Mouse (Mus musculus): ENCODE measurements around the gene Gm20388. TPM values are rescaled to one million over a fixed set of nuclear protein-coding genes. Genes with fewer than 3 reads are reported as not detected.
"Not testable (repeated sequence)": the region's sequence is repeated elsewhere in the genome, so short reads cannot be mapped to it uniquely, and the experiment has no call there.

The Gm20388 gene
- total and polyA plus RNA-seq, 2 experiments from 2014 or later: 17.3 TPM; not detected in 1

DNA sequence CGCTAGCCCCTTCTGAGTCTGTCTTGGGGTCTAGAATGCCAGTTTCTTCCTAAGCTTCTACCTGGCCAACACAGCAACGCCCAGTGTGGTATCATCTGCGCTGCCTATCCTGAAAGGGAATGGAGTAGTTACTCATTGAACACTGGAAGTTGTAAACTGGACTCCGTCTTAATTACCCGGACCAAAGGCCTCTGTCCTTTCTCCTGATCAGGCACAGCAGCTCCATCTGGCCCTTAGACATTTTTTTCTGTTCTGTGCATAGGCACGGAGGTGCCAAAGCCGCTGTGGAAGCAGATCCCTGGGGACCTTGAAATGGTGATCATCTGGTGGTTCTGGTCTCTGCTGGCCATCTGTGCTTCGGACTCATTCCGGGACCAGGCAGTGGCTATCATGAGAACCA, 3283.1 kb downstream of the Gm20388 start:
- DNase-seq (ENCODE audit: low spot score) (no peak), ATAC-seq (ENCODE audit: insufficient read depth, low read depth) (no peak)
- H3K27ac ChIP-seq (ENCODE audit: low read depth): no peak overlapping the region
- no peak overlapping the region for H3K4me3 ChIP-seq (ENCODE audit: low read depth, low read length)
- H3K4me1 ChIP-seq (ENCODE audit: control insufficient read depth, insufficient read depth): no peaks in the 10 kb centered on the region
- no peaks in the 10 kb centered on the region for H3K9me3 ChIP-seq (replicated peaks; ENCODE audit: control insufficient read depth, low read length)
- no peak overlapping the region for H3K4me2 ChIP-seq (ENCODE audit: low read depth, low read length)
- 86% methylated on average over 9 of the region's 9 CpGs for WGBS
- H3K36me3 ChIP-seq (replicated peaks; ENCODE audit: control insufficient read depth, insufficient read depth, low read length): no peaks in the 10 kb centered on the region
- TF ChIP-seq CTCF (IDR thresholded peaks at IDR 0.05; ENCODE audit: low read depth) (no peak), EP300 (IDR thresholded peaks at IDR 0.05; ENCODE audit: low read depth) (no peak)
- no peaks in the 10 kb centered on the region for H3K27me3 ChIP-seq (ENCODE audit: control insufficient read depth, insufficient read depth, low read length)
- no peak overlapping the region for H3K9ac ChIP-seq (replicated peaks; ENCODE audit: low read depth, low read length)

DNA sequence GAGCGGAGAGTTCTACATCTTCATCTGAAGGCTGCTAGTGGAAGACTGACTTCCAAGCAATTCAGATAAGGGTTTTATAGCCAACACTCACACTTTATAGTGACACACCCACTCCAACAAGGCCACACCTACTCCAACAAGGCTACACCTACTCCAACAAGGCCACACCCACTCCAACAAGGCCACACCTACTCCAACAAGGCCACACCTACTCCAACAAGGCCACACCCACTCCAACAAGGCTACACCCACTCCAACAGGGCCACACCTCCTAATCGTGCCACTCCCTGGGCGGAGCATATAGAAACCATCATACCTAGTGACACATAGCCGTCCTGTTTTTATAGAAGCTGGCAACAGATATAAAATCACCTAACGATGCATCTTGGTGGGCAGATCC, 3286.4 kb downstream of the Gm20388 start:
- not testable (repeated sequence) for H3K36me3 ChIP-seq (replicated peaks; ENCODE audit: control insufficient read depth, insufficient read depth, low read length); H3K9me3 ChIP-seq (replicated peaks; ENCODE audit: control insufficient read depth, low read length); H3K27me3 ChIP-seq (ENCODE audit: control insufficient read depth, insufficient read depth, low read length); H3K9ac ChIP-seq (replicated peaks; ENCODE audit: low read depth, low read length); ATAC-seq (ENCODE audit: insufficient read depth, low read depth); H3K4me1 ChIP-seq (ENCODE audit: control insufficient read depth, insufficient read depth); H3K4me3 ChIP-seq (ENCODE audit: low read depth, low read length); DNase-seq (ENCODE audit: low spot score); H3K27ac ChIP-seq (ENCODE audit: low read depth); H3K4me2 ChIP-seq (ENCODE audit: low read depth, low read length)
- 72% methylated on average over 5 of the region's 5 CpGs for WGBS

DNA sequence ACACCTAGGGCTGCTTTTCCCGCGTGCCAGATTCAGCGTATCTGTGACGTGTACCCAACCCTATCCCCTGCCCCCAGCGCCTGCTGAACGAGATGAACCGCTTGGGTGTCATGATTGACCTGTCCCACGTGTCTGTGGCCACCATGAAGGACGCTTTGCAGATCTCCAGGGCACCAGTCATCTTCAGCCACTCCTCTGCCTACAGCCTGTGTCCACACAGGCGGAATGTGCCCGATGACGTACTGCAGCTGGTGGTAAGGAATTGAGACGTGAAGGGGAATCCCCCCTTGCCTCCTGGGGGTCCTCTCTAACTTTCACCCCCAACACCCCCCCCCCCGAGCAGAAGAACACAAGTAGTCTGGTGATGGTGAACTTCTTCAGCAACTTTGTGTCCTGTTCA, 3289.2 kb downstream of the Gm20388 start:
- DNase-seq (ENCODE audit: low spot score): no peak
- H3K27ac ChIP-seq (ENCODE audit: low read depth): no peak overlapping the region
- TF ChIP-seq EP300 (IDR thresholded peaks at IDR 0.05; ENCODE audit: low read depth): no peak
- no peak for TF ChIP-seq CTCF (IDR thresholded peaks at IDR 0.05; ENCODE audit: low read depth)
- no peak overlapping the region for H3K4me3 ChIP-seq (ENCODE audit: low read depth, low read length)
- no peaks in the 10 kb centered on the region for H3K36me3 ChIP-seq (replicated peaks; ENCODE audit: control insufficient read depth, insufficient read depth, low read length)
- H3K4me1 ChIP-seq (ENCODE audit: control insufficient read depth, insufficient read depth): no peaks in the 10 kb centered on the region
- H3K9me3 ChIP-seq (replicated peaks; ENCODE audit: control insufficient read depth, low read length): no peaks in the 10 kb centered on the region
- no peak for ATAC-seq (ENCODE audit: insufficient read depth, low read depth)
- 0 out of 2 replicates have a peak, but pooled peaks cover 4% of the 10 kb centered on the region for H3K27me3 ChIP-seq (ENCODE audit: control insufficient read depth, insufficient read depth, low read length)
- no peak overlapping the region for H3K4me2 ChIP-seq (ENCODE audit: low read depth, low read length)
- no peak overlapping the region for H3K9ac ChIP-seq (replicated peaks; ENCODE audit: low read depth, low read length)
- 51% methylated on average over 14 of the region's 14 CpGs for WGBS

DNA sequence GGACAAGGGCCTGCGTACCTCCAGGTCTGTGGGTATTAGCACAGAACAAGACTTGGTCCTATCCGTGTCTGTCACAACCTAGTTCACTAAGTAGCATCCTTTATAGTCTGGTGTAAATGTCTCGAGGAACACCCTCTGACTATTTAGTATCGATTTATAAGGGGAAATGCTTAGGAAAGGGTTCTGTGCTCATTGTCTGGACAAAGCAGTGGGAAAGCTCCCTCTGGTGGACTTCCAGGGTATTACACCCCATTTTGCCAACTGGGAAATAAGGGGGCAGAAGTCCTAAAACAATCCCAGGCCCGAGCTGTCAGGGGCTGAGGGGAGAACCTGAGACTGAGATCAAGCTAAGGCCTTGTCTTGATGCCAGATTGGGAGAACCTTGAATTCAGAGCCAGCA, 3291.6 kb downstream of the Gm20388 start:
- Histone ChIP-seq H3K27me3 (ENCODE audit: control insufficient read depth, insufficient read depth, low read length) (0 out of 2 replicates have a peak, but pooled peaks cover 4% of the 10 kb centered on the region), H3K36me3 (replicated peaks; ENCODE audit: control insufficient read depth, insufficient read depth, low read length) (peaks cover 16% of the 10 kb centered on the region), H3K4me3 (ENCODE audit: low read depth, low read length) (no peak overlapping the region), H3K9ac (replicated peaks; ENCODE audit: low read depth, low read length) (no peak overlapping the region), H3K27ac (ENCODE audit: low read depth) (no peak overlapping the region), H3K9me3 (replicated peaks; ENCODE audit: control insufficient read depth, low read length) (no peaks in the 10 kb centered on the region), H3K4me2 (ENCODE audit: low read depth, low read length) (no peak overlapping the region), H3K4me1 (ENCODE audit: control insufficient read depth, insufficient read depth) (no peaks in the 10 kb centered on the region)
- ATAC-seq (ENCODE audit: insufficient read depth, low read depth): no peak
- DNase-seq (ENCODE audit: low spot score): peak; percentile 45
- 25% methylated on average over 5 of the region's 5 CpGs for WGBS
- TF ChIP-seq CTCF (IDR thresholded peaks at IDR 0.05; ENCODE audit: low read depth) (peak; percentile 91), EP300 (IDR thresholded peaks at IDR 0.05; ENCODE audit: low read depth) (no peak)

DNA sequence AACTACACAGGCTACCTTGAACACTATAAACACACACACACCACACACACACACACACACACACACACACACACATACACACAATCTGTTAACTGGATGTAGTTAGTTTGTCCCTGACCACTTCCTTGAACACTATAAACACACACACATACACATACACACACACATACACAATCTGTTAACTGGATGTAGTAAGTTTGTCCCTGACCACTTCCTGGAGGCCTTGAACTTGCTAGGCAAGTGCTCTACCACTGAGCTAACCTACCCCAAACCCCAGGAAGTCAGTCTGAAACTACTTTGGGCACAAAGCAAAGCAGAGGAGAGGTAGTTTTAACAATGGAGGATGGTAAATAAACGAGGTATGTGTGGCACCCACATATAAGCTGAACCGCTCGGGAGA, 3292.9 kb downstream of the Gm20388 start:
- 85% methylated on average over 3 of the region's 3 CpGs for WGBS
- H3K36me3 ChIP-seq (replicated peaks; ENCODE audit: control insufficient read depth, insufficient read depth, low read length): peaks cover 29% of the 10 kb centered on the region
- no peak overlapping the region for H3K4me3 ChIP-seq (ENCODE audit: low read depth, low read length)
- H3K27ac ChIP-seq (ENCODE audit: low read depth): no peak overlapping the region
- no peak overlapping the region for H3K4me2 ChIP-seq (ENCODE audit: low read depth, low read length)
- TF ChIP-seq CTCF (IDR thresholded peaks at IDR 0.05; ENCODE audit: low read depth) (no peak), EP300 (IDR thresholded peaks at IDR 0.05; ENCODE audit: low read depth) (no peak)
- 0 out of 2 replicates have a peak, but pooled peaks cover 4% of the 10 kb centered on the region for H3K27me3 ChIP-seq (ENCODE audit: control insufficient read depth, insufficient read depth, low read length)
- H3K9me3 ChIP-seq (replicated peaks; ENCODE audit: control insufficient read depth, low read length): no peaks in the 10 kb centered on the region
- no peak for DNase-seq (ENCODE audit: low spot score)
- no peaks in the 10 kb centered on the region for H3K4me1 ChIP-seq (ENCODE audit: control insufficient read depth, insufficient read depth)
- H3K9ac ChIP-seq (replicated peaks; ENCODE audit: low read depth, low read length): no peak overlapping the region
- no peak for ATAC-seq (ENCODE audit: insufficient read depth, low read depth)

DNA sequence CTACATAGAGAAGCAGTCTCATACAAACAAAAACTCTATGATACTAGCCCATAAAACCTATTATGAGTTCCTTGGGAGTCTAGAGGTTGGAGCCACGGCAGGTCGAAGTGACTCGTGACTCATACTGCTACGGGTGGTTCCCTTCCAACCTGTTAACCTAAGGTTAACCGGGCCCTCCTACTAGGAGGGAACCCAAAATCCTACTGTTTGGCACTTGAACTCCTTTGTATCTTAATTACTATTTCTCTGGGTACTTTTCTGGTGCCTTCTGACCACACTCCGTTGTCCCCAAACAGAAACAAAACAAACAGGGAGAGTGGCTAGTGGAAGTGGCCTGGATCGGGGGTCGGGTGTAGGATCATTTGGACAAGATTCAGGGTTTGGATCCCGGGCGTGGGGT, 3301.2 kb downstream of the Gm20388 start:
- H3K9ac ChIP-seq (replicated peaks; ENCODE audit: low read depth, low read length): peak overlapping the region; percentile 93
- no peak for ATAC-seq (ENCODE audit: insufficient read depth, low read depth)
- peak overlapping the region; percentile 83 for H3K4me3 ChIP-seq (ENCODE audit: low read depth, low read length)
- H3K27me3 ChIP-seq (ENCODE audit: control insufficient read depth, insufficient read depth, low read length): no peaks in the 10 kb centered on the region
- H3K4me1 ChIP-seq (ENCODE audit: control insufficient read depth, insufficient read depth): peaks cover 31% of the 10 kb centered on the region
- H3K9me3 ChIP-seq (replicated peaks; ENCODE audit: control insufficient read depth, low read length): no peaks in the 10 kb centered on the region
- no peak for DNase-seq (ENCODE audit: low spot score)
- peak overlapping the region; percentile 84 for H3K4me2 ChIP-seq (ENCODE audit: low read depth, low read length)
- H3K36me3 ChIP-seq (replicated peaks; ENCODE audit: control insufficient read depth, insufficient read depth, low read length): peaks cover 34% of the 10 kb centered on the region
- H3K27ac ChIP-seq (ENCODE audit: low read depth): no peak overlapping the region; the same call in 1 of the 2 replicates
- WGBS: 29% methylated on average over 10 of the region's 10 CpGs
- TF ChIP-seq EP300 (IDR thresholded peaks at IDR 0.05; ENCODE audit: low read depth) (no peak), CTCF (IDR thresholded peaks at IDR 0.05; ENCODE audit: low read depth) (no peak)
